Mouse (Mus musculus) kidney, adult 2 months (tissue): ENCODE measurements around the gene Ralgps1. TPM values are rescaled to one million over a fixed set of nuclear protein-coding genes. Genes with fewer than 3 reads are reported as not detected.

Source experiments
- DNase-seq: peaks from one replicate; pipeline ENCODE4 v3.0.0; 2021
- H3K27ac ChIP-seq: fragments of 200-500 bp; 2 replicates; pipeline ENCODE4 v1.5.1; 2012; ENCODE audit warnings: low read depth, low read length, control low read depth, inconsistent platforms; ENCODE audit not compliant: insufficient read depth
- H3K27me3 ChIP-seq: fragments of 200-500 bp; replicated peaks from 2 replicates; pipeline ENCODE4 v1.6.1; 2012; ENCODE audit warnings: mild to moderate bottlenecking, moderate library complexity, low read length, inconsistent platforms; ENCODE audit not compliant: control insufficient read depth, insufficient read depth
- H3K36me3 ChIP-seq: fragments of 200-500 bp; 2 replicates; pipeline ENCODE4 v1.6.1; 2012; ENCODE audit warnings: mild to moderate bottlenecking, moderate library complexity, low read length, inconsistent platforms; ENCODE audit not compliant: control insufficient read depth, insufficient read depth
- H3K4me1 ChIP-seq: fragments of 200-500 bp; 2 replicates; pipeline ENCODE4 v1.6.1; 2011; ENCODE audit warnings: low read length; ENCODE audit not compliant: control insufficient read depth, insufficient read depth
- H3K4me3 ChIP-seq: fragments of 200-500 bp; 2 replicates; pipeline ENCODE4 v1.5.1; 2011; ENCODE audit warnings: mild to moderate bottlenecking, low read depth, low read length, control low read depth; ENCODE audit not compliant: insufficient read depth
- CTCF ChIP-seq: fragments of 200-500 bp; conservative IDR thresholded peaks from 2 replicates; pipeline ENCODE4 v1.5.1; 2011; ENCODE audit warnings: low read depth, mild to moderate bottlenecking, control low read depth, low read length, moderate library complexity, mixed read lengths; ENCODE audit not compliant: insufficient read depth, insufficient read length
- POLR2A ChIP-seq: fragments of 200-500 bp; IDR thresholded peaks from one replicate; pipeline ENCODE4 v1.6.1; 2011; ENCODE audit warnings: low read depth, low read length, control low read depth
- WGBS: fragments of 180-500 bp; shearing (Covaris S2); methylation state at CpG from one replicate; pipeline ENCODE4 v1.1.7; 2018; 5-methylcytosine and 5-hydroxymethylcytosine counted together
- polyA plus RNA-seq: library from polyadenylated mRNA; depleted of rRNA; stranded (reverse); fragments of >200 nt; gene quantifications from 2 replicates; pipeline ENCODE4 v1.2.3, GENCODE M21; 2012

Ralgps1 gene
- polyA plus RNA-seq, 1 experiment = 4.9 TPM

GRCm38 (mm10) chr2:33315233-33316062 lies 55.8 kb downstream of the Ralgps1 start:
- H3K4me1 ChIP-seq = no peaks in the 10 kb centered on the region
- peak overlapping the region; percentile 19; the same call in 1 of the 2 replicates for H3K27ac ChIP-seq
- DNase-seq = peak; percentile 20
- no peak overlapping the region for H3K4me3 ChIP-seq
- no peaks in the 10 kb centered on the region for H3K27me3 ChIP-seq
- no peaks in the 10 kb centered on the region for H3K36me3 ChIP-seq
- no peak for TF ChIP-seq POLR2A
- WGBS = 81% methylated on average over 4 of the region's 4 CpGs

- WGBS = 92% methylated on average over 9 of the region's 9 CpGs
- no peaks in the 10 kb centered on the region for H3K27me3 ChIP-seq
- no peak overlapping the region for H3K27ac ChIP-seq
- H3K4me3 ChIP-seq = no peak overlapping the region
- DNase-seq = peak; percentile 38
- no peaks in the 10 kb centered on the region for H3K36me3 ChIP-seq
- TF ChIP-seq CTCF (no peak), POLR2A (no peak)
- no peaks in the 10 kb centered on the region for H3K4me1 ChIP-seq
Observed at GRCm38 (mm10) chr2:33309426-33309825, 61.9 kb downstream of the Ralgps1 start.

DNA sequence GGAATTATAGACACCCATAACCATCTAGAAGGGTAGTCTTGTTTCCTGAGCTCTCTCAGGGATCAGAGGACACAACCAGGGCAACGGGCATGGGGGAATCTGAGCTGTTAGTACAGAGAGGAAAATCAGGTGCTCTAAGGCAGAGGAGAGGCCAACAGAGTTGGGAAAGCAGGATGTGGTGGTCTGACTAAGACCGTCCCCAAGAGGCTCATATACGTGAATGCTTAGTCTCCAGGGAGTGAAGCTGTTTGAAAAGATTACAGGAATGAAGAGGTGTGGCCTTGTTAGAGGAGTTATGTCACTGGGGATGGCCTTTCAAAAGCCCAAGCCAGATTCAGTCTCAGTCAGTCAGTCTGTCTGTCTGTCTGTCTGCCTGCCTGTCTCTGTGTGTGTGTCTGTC lies 64.7 kb downstream of the Ralgps1 start:
- WGBS = 84% methylated on average over 3 of the region's 3 CpGs
- Histone ChIP-seq H3K36me3 (no peaks in the 10 kb centered on the region), H3K4me1 (no peaks in the 10 kb centered on the region), H3K27me3 (no peaks in the 10 kb centered on the region), H3K4me3 (no peak overlapping the region), H3K27ac (no peak overlapping the region)
- no peak for DNase-seq
- TF ChIP-seq POLR2A (no peak), CTCF (no peak)

- TF ChIP-seq POLR2A = no peak
- TF ChIP-seq CTCF = no peak
- no peak overlapping the region for H3K27ac ChIP-seq
- WGBS = 85% methylated on average over 11 of the region's 11 CpGs
- H3K27me3 ChIP-seq = no peaks in the 10 kb centered on the region
- no peak for DNase-seq
- no peak overlapping the region for H3K4me3 ChIP-seq
- H3K36me3 ChIP-seq = no peaks in the 10 kb centered on the region
- H3K4me1 ChIP-seq = no peaks in the 10 kb centered on the region
Observed at GRCm38 (mm10) chr2:33303416-33303947, 67.8 kb downstream of the Ralgps1 start.

GRCm38 (mm10) chr2:33302828-33303227 lies 68.5 kb downstream of the Ralgps1 start:
- H3K27me3 ChIP-seq = no peaks in the 10 kb centered on the region
- H3K4me1 ChIP-seq = no peaks in the 10 kb centered on the region
- 71% methylated on average over 4 of the region's 4 CpGs for WGBS
- H3K36me3 ChIP-seq = no peaks in the 10 kb centered on the region
- H3K4me3 ChIP-seq = no peak overlapping the region
- TF ChIP-seq POLR2A = no peak
- TF ChIP-seq CTCF = no peak
- DNase-seq = no peak
- H3K27ac ChIP-seq = no peak overlapping the region

DNA sequence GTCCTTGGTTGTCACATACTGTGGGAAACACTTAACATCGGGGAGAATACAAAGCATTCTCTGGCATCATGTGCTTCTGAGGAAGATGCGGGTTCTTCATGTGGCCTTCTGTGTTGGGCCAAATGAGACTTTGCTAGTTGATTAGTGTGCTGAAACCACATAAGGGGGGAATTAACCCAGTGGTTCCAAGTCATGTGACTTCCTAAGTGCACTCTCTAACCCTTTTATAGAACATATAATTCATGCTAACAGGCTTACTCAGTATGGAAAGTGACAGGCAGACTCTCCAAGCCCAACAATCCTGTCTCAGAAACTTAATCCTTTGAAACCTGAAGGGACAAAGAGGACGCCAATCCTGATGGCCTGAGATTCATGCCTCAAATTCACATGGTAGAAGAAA lies 68.9 kb downstream of the Ralgps1 start:
- H3K27ac ChIP-seq = no peak overlapping the region
- H3K27me3 ChIP-seq = no peaks in the 10 kb centered on the region
- TF ChIP-seq POLR2A (no peak), CTCF (no peak)
- WGBS = 76% methylated on average over 3 of the region's 3 CpGs
- no peak overlapping the region for H3K4me3 ChIP-seq
- DNase-seq = no peak
- no peaks in the 10 kb centered on the region for H3K4me1 ChIP-seq
- no peaks in the 10 kb centered on the region for H3K36me3 ChIP-seq

- Histone ChIP-seq H3K36me3 (no peaks in the 10 kb centered on the region), H3K4me1 (no peaks in the 10 kb centered on the region), H3K27ac (no peak overlapping the region), H3K27me3 (no peaks in the 10 kb centered on the region), H3K4me3 (no peak overlapping the region)
- DNase-seq = peak; percentile 25
- 60% methylated on average over 3 of the region's 3 CpGs for WGBS
- no peak for TF ChIP-seq CTCF
- TF ChIP-seq POLR2A = no peak
Observed at GRCm38 (mm10) chr2:33300371-33301046, 70.8 kb downstream of the Ralgps1 start.
